ENCODE assay signal across 8 mouse cellular contexts in the genomic region with DNA sequence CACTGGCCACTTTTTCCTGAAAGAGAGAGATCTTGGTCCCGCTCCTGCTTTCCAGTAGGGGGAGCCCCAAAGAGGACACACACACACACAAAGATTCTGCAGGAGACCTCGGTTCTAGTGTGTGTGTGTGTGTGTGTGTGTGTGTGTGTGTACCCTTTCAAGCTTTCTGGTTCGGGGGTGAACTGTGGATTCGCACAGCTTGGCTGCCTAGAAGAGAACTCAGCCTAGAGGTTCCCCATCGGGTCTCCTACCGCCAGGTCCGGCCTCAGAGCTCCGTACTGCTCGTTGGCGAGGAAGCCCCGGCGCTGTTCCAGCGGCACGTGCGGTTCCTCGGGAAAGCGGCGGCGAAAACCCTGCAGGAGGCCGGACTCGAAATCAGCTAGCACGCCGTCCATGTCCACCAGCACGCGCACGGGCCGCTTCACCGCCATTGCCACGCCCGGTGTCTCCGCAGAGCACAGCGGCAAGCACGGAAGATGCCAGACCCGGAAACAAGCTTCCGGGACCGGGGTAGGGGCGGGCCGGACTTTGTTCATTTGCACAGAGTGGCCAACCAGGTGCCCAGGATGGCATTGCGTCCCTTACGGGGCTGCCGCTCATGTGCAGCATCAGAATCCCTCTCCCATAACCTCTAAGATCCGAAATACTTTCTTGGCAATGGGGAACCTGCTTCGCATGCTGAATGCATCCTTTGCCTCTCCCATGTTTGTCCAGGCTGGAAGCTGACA. TPM values are rescaled to one million over a fixed set of nuclear protein-coding genes. Genes with fewer than 3 reads are reported as not detected.
A peak's percentile ranks its signal among the peaks of the same experiment; 100 is the strongest.
DNase-seq lines count a peak whose midpoint lies in the region; ATAC-seq lines count a peak whose summit lies in the region.

Gene Nt5c, minus strand, starts transcription at position 507 of the 728 bp plus-strand sequence.

- H3K27me3 ChIP-seq in megakaryocyte, embryonic 14.5 days (replicated peaks): no peaks in the 10 kb centered on the region

- peak; percentile 89 to 96 for DNase-seq in adrenal gland, adult (ENCODE audit: inconsistent age in 2 of 2, low spot score in 1 of 2)
- peak; percentile 87 for DNase-seq in embryo, embryonic 10.5 days (ENCODE audit: low spot score)
- peak; percentile 82 for DNase-seq in gastrocnemius, postnatal 14 days
- DNase-seq in left cerebral cortex, adult 9 months (ENCODE audit: low spot score in 2 of 2): peak; percentile 64 to 83
- peak; percentile 84 to 86 for DNase-seq in right cerebral cortex, adult 2 months (ENCODE audit: low spot score in 2 of 2)
- peak; percentile 44 for DNase-seq in urinary bladder, postnatal 10 days (ENCODE audit: low spot score)

- peak; percentile 98 for ATAC-seq in inflammation-experienced regulatory T-cells, adult 6 months

- intact Hi-C loops in gastrocnemius, postnatal 14 days (cut with DNase I; ENCODE audit: low total_unique reads): loop anchor here (10.0 kb wide), 1 partner anchor 113 kb away; the partner anchor contains the start of genes Gga3 and Mrps7

- peak within 1 kb of the TSS; percentile 97 for H3K4me3 ChIP-seq in megakaryocyte, embryonic 14.5 days (replicated peaks)

- peaks cover 41% of the 10 kb centered on the region for H3K36me3 ChIP-seq in megakaryocyte, embryonic 14.5 days (replicated peaks; ENCODE audit: low read length)

- no peaks in the 10 kb centered on the region for H3K9me3 ChIP-seq in megakaryocyte, embryonic 14.5 days

- peaks cover 43% of the 10 kb centered on the region for H3K4me1 ChIP-seq in megakaryocyte, embryonic 14.5 days

RNA-seq across cellular contexts. Expression of gene Nt5c, which starts in this region (rescaled TPM):
- 10 to 100 TPM; 11.9 to 15.1 TPM for total RNA-seq in gastrocnemius, postnatal 14 days (2021)
- polyA plus RNA-seq in inflammation-experienced regulatory T-cells, adult 6 months (2017; shearing (Covaris generic)): 100 to 1,000 TPM; 242 to 269 (median 245) TPM
- polyA plus RNA-seq in megakaryocyte, embryonic 14.5 days (2012; ENCODE audit: insufficient read depth, low replicate concordance): 84.5 and 173 TPM in 2 replicates

Comparison
In these comparisons a context has a peak if more than half of its experiments do, and no peak if none do; other contexts are left out.
1. Peak in every context shown above with its lines: DNase-seq, ATAC-seq and H3K4me3 ChIP-seq.